Mouse (Mus musculus): ENCODE data around the gene Il25. TPM values are rescaled to one million over a fixed set of nuclear protein-coding genes. Genes with fewer than 3 reads are reported as not detected.
"Not testable (repeated sequence)": the region's sequence is repeated elsewhere in the genome, so short reads cannot be mapped to it uniquely, and the experiment has no call there.

Gene Il25
- total RNA-seq, 2 experiments from 2014 or later = not detected

DNA sequence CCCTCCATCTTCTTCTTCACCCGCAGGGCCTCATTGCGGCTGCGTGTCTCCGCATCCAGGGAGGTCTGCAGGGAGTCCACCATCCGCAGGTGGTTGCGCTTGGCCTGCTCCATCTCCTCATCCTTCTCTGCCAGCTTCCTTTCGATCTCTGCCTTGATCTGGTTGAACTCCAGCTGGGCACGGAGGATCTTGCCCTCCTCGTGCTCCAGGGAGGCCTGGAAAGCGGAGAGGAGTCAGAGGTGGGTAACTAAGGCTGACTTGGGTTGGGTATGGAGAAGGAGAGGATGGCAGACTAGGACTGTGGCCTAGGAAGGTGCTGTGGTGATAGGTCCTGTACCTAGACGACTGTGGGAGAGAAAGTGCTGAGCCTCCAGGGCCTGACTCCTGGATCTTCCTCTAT is 14.5 kb downstream of the Il25 start:
- intact Hi-C loops (cut with DNase I); DNase-seq: not testable (repeated sequence)

DNA sequence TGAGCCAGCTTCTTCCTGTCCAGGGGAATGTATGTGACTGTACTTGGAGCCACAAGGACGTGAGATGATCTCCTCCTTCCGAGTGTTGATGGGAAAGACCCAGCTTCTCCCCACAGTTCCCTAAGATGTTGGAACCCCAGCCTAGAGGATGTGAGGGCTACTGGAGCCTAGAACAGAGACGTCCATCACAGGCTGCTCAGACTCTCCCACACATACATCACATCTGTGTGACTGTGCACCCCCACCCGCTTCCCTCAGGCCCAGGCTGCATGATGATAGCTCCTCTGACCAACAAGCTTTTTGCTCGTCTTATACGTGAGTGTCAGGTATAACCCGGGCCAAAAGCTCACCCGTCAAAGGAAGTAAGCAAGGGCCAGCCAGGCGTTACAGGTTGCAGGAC is 16.3 kb downstream of the Il25 start:
- intact Hi-C loops (cut with DNase I) = no loop called here
- DNase-seq = no peak

- intact Hi-C loops (cut with DNase I) = no loop called here
- DNase-seq = no peak
Observed at GRCm38 (mm10) chr14:54950493-54950892, 18.0 kb downstream of the Il25 start.

- intact Hi-C loops (cut with DNase I) = no loop called here
- DNase-seq = no peak
Observed at GRCm38 (mm10) chr14:54951587-54951986, 19.1 kb downstream of the Il25 start.

GRCm38 (mm10) chr14:54953664-54954206 is 21.2 kb downstream of the Il25 start:
- intact Hi-C loops (cut with DNase I) = no loop called here
- no peak for DNase-seq

DNA sequence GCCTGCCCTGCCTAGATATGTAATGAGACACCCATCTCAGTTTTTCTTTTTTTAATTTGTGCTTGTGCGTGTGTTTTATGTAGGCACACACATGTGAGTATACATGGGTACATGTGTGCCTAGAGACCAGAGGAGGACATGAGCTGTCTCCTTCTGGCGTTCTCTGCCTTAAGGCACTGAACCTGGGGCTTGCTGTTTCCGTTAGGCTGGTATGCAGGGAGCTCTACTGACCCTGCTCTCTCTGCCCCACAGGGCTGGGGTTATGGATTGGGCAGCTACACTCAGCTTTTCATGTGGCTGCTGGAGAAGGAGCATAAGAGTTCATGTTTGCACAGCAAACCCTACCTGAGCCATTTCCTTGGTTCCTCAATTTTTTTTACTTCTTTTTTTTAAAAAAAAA is 22.0 kb downstream of the Il25 start:
- intact Hi-C loops (cut with DNase I) = no loop called here
- no peak for DNase-seq

- no peak for DNase-seq
- intact Hi-C loops (cut with DNase I) = no loop called here
Observed at GRCm38 (mm10) chr14:54955481-54955880, 23.0 kb downstream of the Il25 start.

GRCm38 (mm10) chr14:54956533-54956932 is 24.0 kb downstream of the Il25 start:
- DNase-seq = no peak
- intact Hi-C loops (cut with DNase I) = no loop called here

GRCm38 (mm10) chr14:54958503-54958902 is 26.0 kb downstream of the Il25 start:
- intact Hi-C loops (cut with DNase I) = no loop called here
- no peak for DNase-seq

DNA sequence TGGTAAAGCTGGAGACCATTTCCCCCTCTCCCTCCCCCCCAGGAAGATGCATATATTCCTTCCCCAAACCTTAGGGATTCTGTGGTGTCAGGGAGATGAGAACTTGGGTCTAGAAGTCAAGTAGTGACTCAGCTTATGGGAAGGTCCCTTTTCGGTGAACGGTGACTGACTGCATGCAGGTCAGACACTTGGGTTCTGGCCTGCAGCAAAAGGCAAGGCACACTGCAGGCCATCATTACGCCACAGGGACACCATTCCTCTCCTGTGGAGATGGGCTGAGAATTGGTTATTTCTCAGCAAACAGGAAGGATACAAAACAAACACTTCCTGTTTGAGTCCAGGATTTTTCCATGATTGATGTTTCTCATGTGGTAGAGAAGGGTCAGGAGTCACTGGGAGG is 26.7 kb downstream of the Il25 start:
- DNase-seq = no peak
- intact Hi-C loops (cut with DNase I) = no loop called here

- DNase-seq; intact Hi-C loops (cut with DNase I): not testable (repeated sequence)
Observed at GRCm38 (mm10) chr14:54959853-54960613, 27.5 kb downstream of the Il25 start.

DNA sequence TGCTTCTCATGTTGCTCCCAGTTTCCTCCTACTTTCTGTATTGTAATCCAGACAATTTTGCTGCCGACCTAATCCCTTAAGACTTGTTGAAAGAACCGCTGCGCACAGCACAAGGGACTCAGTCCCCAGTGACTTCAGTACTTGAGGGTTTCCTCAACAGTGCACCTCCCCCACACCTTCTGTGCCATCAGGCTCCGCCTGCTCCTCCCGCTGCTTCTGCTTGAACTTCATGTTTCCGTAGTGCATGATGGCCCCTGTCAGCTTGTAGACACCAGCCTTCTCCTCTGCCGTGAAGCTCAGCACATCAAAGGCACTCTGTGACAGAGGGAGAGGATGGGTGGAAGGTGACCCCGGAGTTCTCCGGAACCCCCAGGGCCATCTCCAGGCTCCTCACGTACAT is 28.3 kb downstream of the Il25 start:
- intact Hi-C loops (cut with DNase I) = no loop called here
- no peak for DNase-seq

- intact Hi-C loops (cut with DNase I) = no loop called here
- no peak for DNase-seq
Observed at GRCm38 (mm10) chr14:54961487-54961886, 29.0 kb downstream of the Il25 start.

DNA sequence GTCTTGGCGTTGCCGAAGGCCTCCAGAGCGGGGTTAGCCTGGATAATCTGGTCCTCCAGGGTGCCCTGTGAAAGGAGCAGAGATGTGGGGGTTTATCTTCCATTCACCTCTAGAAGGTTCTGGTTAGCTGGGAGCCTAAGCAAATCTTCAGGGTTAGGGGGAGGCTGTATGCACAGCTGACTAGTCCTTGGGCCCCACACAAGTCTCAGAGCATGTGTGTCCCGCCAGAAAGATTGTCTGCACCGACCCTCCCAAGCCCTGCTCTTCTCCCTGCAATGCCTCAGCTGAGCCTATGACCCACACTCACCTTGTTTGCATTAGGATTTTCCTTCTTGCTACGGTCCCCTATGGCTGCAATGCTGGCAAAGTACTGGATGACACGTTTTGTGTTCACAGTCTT is 30.2 kb downstream of the Il25 start:
- intact Hi-C loops (cut with DNase I) = no loop called here

DNA sequence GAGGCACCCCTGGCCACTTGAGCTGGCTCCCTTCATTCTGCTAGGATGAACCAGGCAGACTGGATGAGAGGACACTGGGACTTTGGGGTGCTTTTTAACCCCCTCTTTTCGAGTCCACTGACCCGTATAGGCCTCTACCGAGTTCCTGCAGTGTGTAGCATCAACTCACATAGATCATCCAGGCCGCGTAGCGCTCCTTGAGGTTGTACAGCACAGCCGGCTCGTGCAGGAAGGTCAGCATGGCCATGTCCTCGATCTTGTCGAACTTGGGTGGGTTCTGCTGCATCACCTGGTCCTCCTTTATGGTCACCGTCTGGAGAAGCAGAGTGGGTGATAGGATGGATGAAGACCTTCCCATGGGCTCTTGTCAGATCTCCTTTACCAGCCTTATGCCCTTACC is 31.2 kb downstream of the Il25 start:
- intact Hi-C loops (cut with DNase I) = no loop called here
- DNase-seq = no peak

More for the DNA sequence above, 30.2 kb downstream of the Il25 start:
- no peak for DNase-seq

GRCm38 (mm10) chr14:54965044-54965443 is 32.5 kb downstream of the Il25 start:
- intact Hi-C loops (cut with DNase I) = no loop called here
- no peak for DNase-seq

- intact Hi-C loops (cut with DNase I) = no loop called here
- no peak for DNase-seq
Observed at GRCm38 (mm10) chr14:54965631-54966030, 33.1 kb downstream of the Il25 start.

- intact Hi-C loops (cut with DNase I) = no loop called here
- no peak for DNase-seq
Observed at GRCm38 (mm10) chr14:54966320-54966977, 34.0 kb downstream of the Il25 start, which contains the start of gene Myh6. Gene Myh6, minus strand, starts transcription at chr14:54966927.

DNA sequence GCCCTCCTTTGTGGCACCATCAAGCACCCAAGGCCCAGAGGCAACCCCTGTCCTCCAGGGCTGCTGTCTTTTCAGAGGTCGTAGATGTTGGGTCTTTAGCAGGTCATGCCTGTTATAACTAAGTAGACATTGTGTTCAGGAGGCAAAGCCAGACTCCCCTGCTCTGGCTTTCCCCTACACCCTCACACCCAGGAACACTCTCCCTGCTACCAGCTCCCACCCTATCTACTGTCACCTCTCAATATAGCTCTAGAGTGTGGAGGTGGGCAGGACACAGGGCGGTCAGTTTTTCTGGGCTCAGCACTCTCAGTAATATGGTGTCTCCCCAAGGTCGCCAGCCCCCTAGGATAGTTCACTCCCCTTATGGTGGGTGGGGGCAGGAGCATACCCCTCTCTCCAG is 35.4 kb downstream of the Il25 start:
- intact Hi-C loops (cut with DNase I) = no loop called here
- no peak for DNase-seq

DNA sequence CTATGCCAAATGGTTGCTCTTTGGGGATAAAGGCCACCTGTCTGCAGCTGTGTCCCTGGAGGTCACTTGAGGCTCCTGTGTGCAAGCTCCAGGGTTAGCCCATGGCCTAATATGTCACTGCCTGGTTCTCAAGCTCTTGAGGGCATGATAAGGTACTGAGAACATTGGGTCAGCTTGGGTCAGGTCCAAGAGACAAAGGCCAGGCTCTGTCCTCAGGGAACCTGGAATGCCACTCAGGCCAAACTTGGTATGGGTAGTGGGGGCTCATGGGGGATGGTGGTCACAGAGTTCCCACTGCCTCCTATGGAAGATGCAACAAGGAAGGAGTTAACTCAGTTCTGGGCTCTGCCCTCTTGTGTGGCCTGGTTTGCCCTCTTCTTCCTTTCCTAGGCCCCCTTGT is 35.8 kb downstream of the Il25 start:
- no peak for DNase-seq
- intact Hi-C loops (cut with DNase I) = no loop called here

DNA sequence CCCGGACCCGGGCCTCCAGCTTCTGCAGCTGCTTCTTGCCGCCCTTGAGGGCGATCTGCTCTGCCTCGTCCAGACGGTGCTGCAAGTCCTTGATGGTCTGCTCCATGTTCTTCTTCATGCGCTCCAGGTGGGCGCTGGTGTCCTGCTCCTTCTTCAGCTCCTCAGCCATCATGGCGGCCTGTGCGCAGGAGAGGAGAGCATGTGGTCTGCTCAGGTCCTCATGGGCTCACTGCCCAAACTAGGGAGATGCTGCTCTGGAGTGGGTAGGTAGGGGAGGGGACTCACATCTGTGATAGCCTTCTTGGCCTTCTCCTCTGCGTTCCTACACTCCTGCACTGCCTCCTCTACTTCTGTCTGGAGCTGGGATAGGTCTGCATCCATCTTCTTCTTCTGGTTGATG is 40.3 kb downstream of the Il25 start:
- intact Hi-C loops (cut with DNase I); DNase-seq: not testable (repeated sequence)
